Mouse (Mus musculus): ENCODE measurements around the gene St8sia1.

DNA sequence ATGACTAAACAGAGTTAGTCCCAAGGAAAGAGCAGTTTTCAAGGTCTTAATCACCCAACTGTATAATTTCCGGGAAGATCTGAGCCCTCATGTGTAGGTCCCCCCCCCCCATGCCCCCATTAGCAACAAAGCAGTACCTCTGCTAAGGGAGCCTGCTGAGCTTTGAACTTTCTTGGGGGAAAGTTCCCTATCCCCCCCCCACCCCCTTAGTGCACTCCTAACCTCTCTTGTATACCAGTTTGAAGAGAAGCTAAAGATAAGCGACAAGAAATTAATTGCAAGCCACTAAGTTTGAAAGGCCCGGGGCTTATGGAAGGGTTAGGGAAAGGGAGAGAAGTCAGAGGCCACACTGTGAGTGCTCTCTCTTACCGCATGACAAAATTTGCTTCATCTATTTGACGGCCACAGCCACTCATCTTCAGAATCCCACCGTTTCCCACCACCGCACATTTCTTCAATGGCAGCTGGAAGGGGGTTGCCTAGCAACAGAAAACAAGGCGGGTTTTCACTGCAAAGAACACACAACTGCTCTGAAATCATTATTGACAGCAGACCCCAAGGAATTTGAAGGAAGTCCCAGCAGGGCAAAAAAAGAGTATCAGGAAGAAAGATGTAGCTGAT, 87.9 kb downstream of the St8sia1 start:
- no peak for TF ChIP-seq POLR2A (IDR thresholded peaks at IDR 0.05; ENCODE audit: control insufficient read depth, low read depth, low read length)
- no peak for TF ChIP-seq CTCF (IDR thresholded peaks at IDR 0.05; ENCODE audit: control insufficient read depth, insufficient read depth, insufficient replicate concordance, low read depth, low read length)
